Mouse (Mus musculus): ENCODE results near the gene C2cd2l.
"Not testable (repeated sequence)": the region's sequence is repeated elsewhere in the genome, so short reads cannot be mapped to it uniquely, and the experiment has no call there.

The C2cd2l gene

DNA sequence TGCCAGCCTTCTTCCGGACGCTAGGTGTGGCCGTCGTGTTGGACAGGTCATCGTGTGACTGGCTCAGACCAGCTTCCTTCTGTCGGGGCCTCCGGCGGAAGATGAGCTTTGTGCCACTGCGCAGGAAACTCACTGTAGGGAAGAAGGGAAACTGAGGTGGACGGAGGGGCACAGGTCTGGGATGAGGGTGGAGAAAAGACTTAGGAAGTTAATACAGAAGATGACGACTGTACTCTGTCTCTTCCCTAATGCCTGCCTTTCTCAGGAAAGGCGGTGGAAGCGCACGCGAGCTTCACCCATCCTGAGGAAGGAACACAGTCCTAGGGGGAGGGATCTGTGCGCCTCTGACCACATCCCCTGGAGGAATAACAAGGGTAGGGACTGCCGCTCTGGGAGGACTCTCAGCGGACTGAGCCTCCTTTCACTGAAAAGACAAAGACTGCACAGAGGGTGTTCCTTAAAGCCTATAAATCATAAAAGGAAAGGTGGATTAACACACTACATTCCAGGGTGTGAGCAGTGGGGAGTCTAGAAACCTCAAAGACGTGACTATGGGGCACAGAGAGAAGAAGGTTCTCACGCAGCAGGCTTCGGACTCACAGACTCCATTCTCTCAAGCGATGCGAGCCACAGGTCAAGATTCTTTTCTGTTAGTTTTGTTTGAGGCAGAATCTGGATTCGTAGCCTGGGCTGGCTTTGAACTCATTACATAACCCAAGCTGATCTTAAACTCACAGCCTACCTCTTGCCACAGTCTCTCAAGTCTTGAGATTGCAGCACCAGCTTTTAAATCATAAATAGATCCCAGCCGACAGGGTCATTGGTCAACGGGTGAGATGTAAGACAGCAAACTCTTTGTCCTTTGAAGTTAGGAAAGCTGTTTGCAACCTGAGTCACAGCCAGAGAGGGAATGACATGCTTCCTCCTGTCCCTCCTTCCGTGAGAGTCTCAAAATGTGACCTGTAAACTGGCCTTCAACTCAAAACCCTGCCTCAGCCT, 8.7 kb downstream of the C2cd2l start:
- DNase-seq: no peak

DNA sequence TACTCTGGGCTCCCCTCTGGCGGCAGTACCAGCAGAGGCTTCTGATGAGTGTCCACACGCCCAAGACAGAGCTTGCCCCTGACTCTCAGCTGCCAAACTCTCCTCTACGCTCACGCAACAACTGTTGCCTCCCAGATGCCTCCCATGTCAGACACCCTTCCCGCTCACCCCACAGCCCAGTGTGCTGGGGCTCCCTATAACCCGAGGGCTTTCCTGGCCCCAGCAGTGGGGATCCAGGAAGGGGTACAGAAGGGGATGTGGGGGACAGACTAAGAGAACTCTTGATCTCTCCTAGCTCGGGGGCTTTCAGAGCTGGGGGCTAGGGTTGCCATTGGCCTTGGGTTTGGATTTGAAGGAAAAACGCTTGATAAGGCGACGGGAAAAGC, 9.3 kb downstream of the C2cd2l start:
- no peak for DNase-seq

DNA sequence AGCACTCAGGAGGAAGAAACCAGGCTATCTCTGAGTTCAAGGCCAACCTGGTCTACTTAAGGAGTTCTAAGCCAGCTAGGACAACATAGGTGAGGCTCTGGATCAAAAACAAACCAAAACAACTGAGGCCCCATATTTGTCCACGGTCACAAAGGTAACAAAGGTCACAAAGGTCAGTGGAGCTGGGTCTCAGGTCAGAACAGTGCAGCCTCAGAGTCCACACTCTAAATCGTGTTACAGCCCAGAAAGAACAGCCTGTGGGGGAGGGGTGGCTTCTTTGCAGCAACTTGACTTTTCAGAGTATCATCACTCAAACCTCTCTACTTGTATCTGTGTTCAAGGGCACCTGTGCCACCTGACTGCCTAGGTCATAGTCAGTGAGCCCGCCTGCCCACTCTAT, 10.3 kb downstream of the C2cd2l start:
- DNase-seq: no peak

DNA sequence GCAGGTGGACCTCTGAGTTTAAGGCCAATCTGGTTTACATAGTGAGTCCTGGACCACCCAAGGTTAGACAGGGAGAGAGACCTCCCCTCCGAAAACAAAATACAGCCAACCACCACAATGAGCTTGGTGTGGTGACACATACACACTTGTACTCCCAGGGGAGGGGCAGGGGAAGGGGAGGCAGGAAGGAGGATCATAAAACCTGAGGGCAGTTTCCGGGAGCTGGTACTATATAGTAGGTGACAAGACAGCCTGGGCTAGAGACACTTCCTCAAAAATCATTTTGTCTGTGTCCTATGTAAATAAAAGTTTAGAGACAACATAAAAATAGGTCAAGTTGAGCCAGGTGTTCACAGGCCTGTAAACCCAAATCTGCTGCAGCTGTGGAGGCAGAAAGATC, 12.8 kb downstream of the C2cd2l start:
- DNase-seq: no peak

DNA sequence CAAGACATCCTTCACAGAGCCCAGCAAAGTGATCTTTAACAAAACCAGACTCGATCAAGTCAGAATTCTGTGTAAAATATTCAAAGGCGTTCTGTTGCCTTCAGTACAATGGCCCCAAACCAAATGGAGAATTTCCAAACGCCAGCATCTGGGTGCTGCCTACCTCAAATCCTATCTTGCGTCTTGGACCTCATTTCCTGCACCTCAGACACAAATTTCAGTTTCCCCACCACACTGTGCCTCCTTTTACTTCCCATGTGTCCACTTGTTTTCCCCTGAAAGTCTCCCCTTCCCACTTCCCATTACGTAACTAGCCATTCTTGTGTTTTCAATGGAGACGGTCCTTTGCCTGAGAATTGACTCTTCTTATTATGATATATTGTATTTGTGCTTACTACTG, 13.6 kb downstream of the C2cd2l start:
- no peak for DNase-seq

DNA sequence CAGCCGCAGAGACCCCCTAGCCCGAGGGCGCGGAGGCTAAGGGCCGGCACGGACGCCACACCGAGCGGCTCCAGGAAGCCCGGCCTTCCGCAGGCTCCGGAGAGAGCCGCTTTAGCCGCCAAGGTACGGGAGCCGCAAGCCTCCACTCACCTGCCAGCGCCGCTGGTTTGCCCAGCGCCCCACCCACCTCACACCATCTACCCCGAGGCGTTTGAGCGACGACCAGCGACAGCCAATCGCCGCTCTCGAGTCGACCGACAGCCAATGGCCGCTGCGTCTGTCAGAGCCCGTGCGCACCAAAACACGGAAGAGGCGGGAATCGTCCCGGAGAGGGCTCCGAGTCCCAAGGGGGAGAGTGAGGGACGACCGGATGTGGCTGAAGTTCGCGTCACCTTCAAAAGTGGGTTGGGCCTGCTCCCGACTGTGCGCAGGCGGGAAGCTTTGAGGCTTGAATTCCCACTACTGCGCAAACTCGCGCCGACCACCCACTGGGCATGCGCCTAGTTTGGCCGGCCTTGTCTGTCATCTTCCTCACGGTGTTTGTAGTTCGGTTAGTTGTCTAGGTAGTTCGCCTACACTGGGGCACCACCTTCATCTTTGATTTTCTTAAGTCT, 14.5 kb downstream of the C2cd2l start, which contains the start of gene Hinfp:
Gene Hinfp (minus strand): TSS at position 206 of the 614 bp plus-strand sequence.
- peak; percentile 98 for DNase-seq

DNA sequence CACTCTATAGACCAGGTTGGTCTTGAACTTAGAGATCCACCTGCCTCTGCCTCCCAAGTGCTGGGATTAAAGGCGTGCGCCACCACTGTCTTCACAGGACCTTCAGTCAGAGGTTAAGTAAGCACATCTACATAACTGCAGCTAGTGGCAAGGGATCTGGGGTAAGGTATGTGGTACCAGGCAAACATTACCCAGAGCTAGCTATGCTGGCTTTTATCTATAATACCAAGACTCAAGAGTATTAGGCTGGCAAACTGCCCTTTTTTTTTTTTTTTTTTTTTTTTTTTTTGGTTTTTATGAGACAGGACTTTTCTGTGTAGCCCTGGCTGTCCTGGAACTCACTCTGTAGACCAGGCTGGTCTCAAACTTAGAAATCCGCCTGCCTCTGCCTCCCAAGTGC, 20.1 kb downstream of the C2cd2l start:
- not testable (repeated sequence) for DNase-seq

DNA sequence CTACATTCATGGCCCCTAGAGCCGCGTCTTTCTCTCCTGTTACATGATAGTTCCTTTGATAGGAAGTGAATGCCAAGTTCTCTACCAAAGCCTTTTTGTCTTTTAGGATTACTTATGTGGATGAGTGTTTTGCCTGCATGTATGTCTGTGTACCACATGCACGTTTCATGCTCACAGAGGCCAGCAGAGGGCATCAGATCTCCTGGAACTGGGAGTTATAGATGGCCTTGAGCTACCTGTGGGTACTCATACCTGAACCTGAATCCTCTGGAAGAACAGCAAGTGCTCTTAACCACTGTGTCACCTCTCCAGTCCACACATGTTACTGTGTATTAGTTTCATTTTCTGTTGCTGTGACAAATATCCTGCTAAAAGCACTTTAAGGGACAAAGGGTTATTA, 27.6 kb downstream of the C2cd2l start:
- DNase-seq: no peak

DNA sequence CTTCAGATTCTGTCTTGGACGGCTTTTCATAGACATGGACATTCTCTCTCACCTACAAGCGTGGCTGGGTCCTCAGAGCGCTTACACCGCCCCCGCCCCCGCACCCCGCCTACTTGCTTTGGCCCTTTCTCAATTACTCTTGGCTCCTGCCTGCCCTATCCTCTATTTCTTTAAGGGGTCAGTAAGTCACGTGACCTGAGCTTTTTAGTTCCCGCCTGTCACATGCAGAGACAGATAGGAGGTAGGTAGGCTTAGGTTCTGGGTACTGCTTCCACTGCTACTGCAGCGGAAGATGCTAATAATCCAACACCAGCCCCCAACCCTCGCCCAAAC, 31.2 kb downstream of the C2cd2l start:
- no peak for DNase-seq

DNA sequence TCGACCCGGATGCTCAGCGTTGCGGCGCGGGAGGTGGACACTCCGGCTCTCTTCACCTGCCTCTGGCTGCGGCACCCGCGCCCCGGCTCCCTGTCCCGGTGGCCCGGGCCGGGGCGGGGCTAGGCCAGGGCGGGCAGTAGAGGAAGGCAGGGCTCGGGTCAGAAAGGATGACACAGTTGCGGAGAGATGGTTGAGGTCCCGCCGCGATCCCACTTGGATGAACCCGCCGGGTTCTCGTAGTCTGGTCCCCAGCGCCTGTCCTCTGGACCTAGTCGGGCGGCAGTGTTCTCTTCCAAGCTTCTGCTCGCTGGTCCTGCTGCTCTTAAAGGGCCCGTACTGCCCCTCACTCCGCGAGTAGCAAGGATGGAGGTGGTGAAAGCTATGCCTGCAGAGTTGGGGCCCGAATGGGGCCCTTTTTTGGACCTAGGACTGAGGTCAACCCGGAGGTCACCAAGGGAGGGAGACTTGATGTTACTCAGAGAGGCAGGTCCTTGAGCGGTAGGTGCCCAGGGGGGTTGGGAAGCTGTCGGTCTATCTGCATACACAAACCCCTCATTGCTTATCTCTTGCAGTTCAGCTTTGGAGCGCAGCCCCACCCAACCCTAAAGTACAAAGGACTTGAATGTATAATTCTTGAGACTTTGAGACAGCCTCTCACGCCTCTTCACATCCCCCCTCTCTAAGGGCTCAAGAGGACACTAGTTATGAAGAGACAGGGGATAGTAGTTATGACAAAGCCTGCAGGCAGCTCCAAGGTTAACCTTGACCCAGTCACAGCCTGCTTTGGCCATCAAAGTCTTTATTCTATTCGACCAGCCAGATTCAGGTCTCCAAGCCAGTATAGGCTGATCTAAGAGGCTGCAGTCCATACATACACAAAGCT, 31.8 kb downstream of the C2cd2l start, which contains the start of gene Abcg4:
Gene Abcg4 (minus strand): TSS at position 540 of the 883 bp plus-strand sequence.
- DNase-seq: peak; percentile 69

DNA sequence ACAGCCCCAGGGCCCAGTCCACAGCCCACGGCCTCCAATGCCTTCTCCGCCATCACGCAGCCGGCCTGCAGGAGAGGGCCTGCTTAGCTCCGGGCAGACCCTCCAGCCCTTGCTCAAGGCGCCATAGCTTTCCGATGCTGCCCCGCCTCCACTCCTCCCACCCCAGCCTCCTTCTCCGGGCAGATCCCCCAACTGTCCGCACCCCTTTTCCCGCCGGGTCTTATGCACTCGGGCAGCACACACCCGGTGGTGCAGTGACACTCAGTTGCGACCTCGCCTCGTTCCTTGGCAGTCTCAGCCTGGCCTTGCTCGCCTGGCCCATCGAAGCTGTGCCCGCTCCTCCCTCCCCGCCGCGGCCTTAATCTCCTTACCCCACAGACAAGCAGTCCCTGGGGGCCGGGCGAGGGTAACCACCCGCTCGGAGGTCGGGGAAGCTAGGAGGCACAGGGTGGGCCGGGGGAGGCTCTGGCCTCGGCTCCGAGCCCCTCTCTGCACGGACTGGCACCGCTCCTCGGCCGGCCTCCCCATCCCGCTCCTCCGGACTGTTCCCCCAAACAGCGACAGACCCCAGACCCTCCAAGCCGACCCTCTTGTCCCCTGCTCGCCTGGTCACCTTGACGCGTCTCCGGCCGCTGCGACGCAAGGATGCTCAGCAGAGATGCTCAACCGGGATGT, 32.5 kb downstream of the C2cd2l start:
- DNase-seq: peak; percentile 49

DNA sequence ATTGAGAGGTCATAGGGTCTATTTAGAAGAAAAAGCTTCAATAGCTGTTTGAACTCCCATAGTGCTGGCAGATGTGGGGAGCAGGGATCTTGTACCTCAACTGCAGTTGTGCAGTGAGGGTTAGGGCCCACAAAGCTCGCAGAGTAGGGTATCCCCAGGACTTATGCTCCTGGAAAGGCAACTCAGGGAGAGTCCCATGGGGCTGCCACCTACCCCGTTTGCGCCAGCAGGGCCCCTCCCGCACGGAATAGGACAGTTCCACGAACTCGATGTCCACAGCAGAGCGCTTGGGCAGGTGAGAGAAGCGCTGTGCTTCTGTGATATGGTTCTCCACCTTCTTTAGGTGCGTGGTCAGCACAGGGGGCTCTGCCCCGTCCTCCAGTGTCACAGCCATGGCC, 33.1 kb downstream of the C2cd2l start:
- no peak for DNase-seq

DNA sequence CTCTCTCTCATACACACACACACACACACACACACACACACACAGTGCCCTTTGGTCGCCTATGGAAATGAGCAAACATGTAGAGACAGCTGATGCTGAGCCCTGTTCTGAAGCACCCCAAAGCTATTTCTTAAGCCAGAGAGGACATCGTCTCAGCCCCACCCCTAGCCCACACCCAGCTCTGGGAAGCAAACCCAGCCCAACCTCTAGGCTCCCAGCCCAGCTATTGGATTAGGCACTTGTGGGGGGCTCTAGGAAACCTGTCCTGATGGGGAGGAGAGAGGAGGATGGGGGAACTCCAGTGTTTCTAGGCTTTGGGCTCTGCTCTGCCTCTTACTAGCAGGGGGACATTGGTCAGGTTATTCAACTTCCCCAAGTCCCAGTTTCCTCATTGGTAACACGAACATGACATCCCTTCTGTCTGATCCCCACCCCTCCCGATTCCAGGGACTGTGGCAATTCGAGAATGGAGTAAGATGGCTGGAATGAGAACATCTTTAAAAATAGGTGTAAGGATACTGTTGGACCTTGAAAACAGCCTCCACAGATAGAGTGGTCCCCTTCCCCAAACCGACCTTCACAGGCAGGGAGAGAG, 33.7 kb downstream of the C2cd2l start:
- no peak for DNase-seq

DNA sequence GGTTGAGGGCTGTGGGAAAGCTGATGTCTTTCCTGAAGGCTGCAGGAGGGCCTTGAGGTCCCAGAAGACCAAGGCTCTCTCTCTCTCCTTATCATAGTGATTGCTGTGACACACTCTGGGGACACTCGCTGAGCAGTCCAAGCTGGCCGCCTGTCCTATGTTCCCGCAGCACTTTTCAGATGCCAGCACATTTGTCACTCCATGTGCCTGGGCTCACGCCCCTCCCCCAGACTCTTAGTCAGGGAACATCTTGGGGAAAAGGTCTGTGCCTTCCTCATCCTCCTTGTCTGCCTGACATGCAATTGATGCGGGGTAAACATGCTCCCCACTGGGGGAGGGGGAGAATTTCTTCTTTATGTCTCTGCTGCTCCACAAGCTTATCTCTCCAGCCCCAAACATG, 36.9 kb downstream of the C2cd2l start:
- no peak for DNase-seq

DNA sequence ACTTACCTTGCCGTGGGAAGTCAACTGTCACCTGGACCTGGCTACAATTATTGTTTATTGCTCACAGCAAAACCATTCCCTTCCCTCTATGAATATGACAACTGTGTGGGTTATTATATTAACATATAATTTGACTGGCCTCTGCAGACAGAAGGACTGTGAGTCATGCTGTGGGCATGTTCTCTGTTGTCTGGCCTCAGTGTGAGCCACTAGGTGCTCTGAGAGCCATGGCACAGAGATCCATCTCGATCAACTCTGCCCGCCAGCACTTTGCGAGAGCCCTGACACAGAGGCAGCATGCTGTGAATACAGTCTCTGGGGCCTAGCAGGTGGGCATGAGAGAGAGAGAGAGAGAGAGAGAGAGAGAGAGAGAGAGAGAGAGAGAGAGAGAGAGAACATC, 50.1 kb downstream of the C2cd2l start:
- DNase-seq: no peak

DNA sequence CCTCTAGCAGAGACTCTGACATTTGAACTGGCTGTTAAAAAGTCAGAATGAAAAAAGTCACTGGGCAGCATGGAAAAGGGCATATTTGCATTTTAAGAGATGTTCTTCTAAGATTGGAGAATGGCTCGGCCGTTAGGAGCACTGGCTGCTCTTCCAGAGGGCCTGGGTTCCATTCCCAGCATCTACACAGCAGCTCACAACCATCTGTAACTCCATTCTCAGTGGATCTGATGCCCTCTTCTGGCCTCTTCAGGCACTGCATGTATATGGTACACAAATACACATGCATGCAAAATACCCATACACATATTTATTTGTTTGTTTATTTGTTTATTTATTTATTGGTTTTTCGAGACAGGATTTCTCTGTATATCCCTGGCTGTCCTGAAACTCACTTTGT, 51.0 kb downstream of the C2cd2l start:
- no peak for DNase-seq

DNA sequence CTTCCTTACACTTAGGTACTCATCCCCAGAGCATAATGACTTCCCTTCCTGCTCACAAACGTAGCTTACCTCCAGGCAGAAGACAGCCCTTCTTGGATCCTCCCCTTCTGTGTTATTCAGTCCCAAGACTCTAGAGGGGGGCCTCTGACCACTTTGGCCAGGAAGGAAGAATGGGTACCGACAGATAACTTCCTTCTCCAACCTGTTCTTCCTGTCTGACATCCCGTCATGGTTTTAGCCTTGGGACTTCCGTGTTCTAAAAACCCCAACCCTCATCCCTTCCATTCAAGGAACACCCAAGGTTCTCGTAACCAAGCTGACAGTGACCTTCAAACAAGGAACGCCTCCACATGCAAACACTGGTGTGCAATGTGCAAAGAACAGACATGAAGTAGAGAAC, 51.7 kb downstream of the C2cd2l start, which contains the start of gene Nlrx1:
Gene Nlrx1 (minus strand): TSS at position 168 of the 400 bp plus-strand sequence.
- DNase-seq: no peak

DNA sequence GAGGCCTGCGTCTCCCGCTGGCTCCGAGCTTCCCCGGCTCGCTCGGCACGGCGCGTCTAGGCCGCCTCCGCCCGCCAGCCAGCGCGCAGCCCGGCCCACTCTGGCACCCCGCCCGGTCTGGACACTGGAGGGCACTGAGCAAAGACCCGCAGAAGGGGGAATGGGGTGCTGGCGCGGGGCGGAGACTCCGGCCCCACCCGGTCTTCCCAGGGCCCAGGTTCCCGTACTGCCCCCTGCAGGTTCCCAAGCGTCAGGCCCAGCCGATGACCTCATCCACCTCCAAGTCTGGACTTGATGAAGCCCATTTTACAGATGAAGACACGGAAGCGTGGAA, 52.1 kb downstream of the C2cd2l start:
- DNase-seq: peak; percentile 84

DNA sequence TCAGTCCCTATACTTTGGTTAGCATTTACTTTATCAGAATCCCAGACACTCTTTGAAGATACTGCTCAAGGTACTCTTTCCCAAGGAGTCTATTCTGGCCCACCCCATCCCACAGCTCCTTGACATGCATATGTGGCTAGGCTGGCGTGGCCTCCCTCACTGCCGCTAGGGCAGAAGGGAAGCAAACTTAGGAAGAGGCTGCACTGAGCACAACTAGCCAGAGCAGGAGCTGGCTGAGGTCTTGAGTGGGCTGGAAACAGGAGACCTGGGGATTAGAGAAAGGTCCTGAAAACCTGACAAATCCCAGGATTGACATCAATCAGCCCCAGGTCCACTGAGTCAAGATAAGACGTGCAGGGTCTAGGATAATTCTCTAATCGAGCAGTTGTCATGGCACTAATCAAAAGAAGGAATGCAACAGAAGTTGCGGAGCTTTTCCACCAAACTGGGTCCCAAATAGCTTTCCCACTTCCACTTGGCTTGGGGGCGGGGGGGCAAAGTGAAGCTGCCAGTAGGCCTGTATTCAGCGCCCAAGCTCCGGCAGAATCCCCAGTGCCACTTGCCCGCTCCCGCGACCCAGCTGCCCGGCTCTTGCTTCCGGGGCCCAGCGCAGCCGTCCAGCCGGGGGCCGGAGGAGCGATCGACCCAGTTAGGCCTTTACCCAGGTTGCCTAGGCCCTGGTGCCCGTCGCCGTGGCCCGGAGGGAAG, 52.6 kb downstream of the C2cd2l start:
- no peak for DNase-seq

DNA sequence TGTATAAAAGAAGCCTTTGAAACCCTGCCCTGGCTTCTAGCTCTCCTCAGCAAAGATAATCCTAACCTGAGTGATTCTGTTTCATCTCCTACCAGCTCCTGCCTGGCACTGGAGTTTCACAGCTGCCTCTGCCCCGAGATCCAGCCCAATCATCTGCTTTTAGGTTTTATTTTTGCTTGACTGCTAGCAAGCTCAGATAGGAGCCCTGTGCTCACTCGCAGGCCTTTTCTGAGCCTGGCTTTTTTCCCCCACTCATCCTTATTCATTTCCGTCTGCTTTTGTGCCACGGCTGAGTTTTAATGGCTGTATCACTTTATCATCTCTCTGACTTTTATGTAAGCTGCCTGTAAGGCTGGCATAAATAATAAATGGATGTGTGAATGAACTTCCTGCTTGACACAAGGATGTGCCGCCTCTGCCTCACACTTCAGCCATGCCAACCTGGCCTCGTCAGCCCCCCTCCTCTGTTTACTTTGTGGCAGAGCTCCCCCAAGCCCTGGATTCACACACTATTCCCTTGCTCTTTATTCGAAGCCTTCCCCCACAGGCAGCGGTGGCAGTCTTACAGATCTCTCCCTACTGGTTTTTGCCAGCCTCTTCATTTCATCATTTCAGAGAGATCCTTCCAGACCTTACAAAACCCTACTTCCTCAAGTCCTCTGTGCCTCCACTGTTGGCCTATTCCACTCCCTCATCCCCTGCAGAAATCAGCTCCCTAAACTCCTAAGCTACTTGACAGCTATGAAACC, 53.4 kb downstream of the C2cd2l start:
- peak; percentile 46 for DNase-seq

DNA sequence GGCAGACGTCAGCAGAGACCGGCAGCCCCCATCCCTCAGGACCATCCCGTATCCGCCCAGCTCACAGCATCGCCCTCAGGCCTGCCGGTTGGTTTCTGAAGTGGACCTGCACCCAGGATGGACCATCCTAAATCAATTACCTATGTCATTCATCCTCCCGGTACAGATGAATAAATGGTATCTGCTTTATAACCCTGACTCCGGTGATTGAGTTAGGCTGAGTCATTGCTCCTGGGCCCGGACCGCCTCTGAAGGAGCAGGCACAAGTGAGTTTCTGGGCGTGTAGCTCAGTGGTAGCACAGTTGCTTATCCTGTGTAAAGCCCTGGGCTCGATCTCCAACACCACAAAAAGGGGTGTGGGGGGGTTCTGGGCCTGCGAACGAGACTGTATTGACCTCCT, 58.7 kb downstream of the C2cd2l start:
- DNase-seq: no peak

Measured in right cerebral cortex, postnatal 25 days (tissue).